Mouse (Mus musculus) forelimb bud, embryonic 11.5 days (tissue): ENCODE measurements around the gene Mecom.

Source experiments
- DNase-seq: peaks from one replicate; pipeline ENCODE4 v3.0.0-alpha.2; 2012; ENCODE audit warnings: low read depth, low spot score

Mecom gene

GRCm38 (mm10) chr3:30104515-30105098 is 443.2 kb downstream of the Mecom start:
- peak; percentile 71 for DNase-seq

- DNase-seq = no peak
These were observed 446.7 kb downstream of the Mecom start for GRCm38 (mm10) chr3:30101146-30101545.

- no peak for DNase-seq
These were observed 450.1 kb downstream of the Mecom start for GRCm38 (mm10) chr3:30097713-30098112.

GRCm38 (mm10) chr3:30097129-30097528 is 450.7 kb downstream of the Mecom start:
- no peak for DNase-seq

- no peak for DNase-seq
These were observed 454.8 kb downstream of the Mecom start for GRCm38 (mm10) chr3:30093005-30093404.

- DNase-seq = no peak
These were observed 455.3 kb downstream of the Mecom start for GRCm38 (mm10) chr3:30092481-30092880.

GRCm38 (mm10) chr3:30091860-30092259 is 455.9 kb downstream of the Mecom start:
- no peak for DNase-seq

GRCm38 (mm10) chr3:30091401-30091800 is 456.4 kb downstream of the Mecom start:
- DNase-seq = no peak

GRCm38 (mm10) chr3:30086139-30086538 is 461.7 kb downstream of the Mecom start:
- DNase-seq = peak; percentile 82

- no peak for DNase-seq
These were observed 464.0 kb downstream of the Mecom start for GRCm38 (mm10) chr3:30083842-30084241.

GRCm38 (mm10) chr3:30083268-30083667 is 464.5 kb downstream of the Mecom start:
- DNase-seq = no peak

- no peak for DNase-seq
These were observed 467.0 kb downstream of the Mecom start for GRCm38 (mm10) chr3:30080827-30081226.

- DNase-seq = no peak
These were observed 471.3 kb downstream of the Mecom start for GRCm38 (mm10) chr3:30076522-30076921.

- DNase-seq = no peak
These were observed 476.5 kb downstream of the Mecom start for GRCm38 (mm10) chr3:30071271-30071670.

- DNase-seq = no peak
These were observed 481.3 kb downstream of the Mecom start for GRCm38 (mm10) chr3:30066519-30066918.

- DNase-seq = no peak
These were observed 487.8 kb downstream of the Mecom start for GRCm38 (mm10) chr3:30060058-30060457.

GRCm38 (mm10) chr3:30059615-30060014 is 488.2 kb downstream of the Mecom start:
- DNase-seq = no peak

GRCm38 (mm10) chr3:30051287-30051686 is 496.5 kb downstream of the Mecom start:
- DNase-seq = no peak

- no peak for DNase-seq
These were observed 497.0 kb downstream of the Mecom start for GRCm38 (mm10) chr3:30050795-30051194.

GRCm38 (mm10) chr3:30048792-30049191 is 499.0 kb downstream of the Mecom start:
- DNase-seq = no peak

- no peak for DNase-seq
These were observed 499.7 kb downstream of the Mecom start for GRCm38 (mm10) chr3:30048157-30048556.

GRCm38 (mm10) chr3:30043525-30043924 is 504.3 kb downstream of the Mecom start:
- DNase-seq = no peak

- no peak for DNase-seq
These were observed 509.3 kb downstream of the Mecom start for GRCm38 (mm10) chr3:30038545-30038944.

- no peak for DNase-seq
These were observed 527.8 kb downstream of the Mecom start for GRCm38 (mm10) chr3:30019961-30020360.
